Mouse (Mus musculus): ENCODE data around the gene Slc44a3.

DNA sequence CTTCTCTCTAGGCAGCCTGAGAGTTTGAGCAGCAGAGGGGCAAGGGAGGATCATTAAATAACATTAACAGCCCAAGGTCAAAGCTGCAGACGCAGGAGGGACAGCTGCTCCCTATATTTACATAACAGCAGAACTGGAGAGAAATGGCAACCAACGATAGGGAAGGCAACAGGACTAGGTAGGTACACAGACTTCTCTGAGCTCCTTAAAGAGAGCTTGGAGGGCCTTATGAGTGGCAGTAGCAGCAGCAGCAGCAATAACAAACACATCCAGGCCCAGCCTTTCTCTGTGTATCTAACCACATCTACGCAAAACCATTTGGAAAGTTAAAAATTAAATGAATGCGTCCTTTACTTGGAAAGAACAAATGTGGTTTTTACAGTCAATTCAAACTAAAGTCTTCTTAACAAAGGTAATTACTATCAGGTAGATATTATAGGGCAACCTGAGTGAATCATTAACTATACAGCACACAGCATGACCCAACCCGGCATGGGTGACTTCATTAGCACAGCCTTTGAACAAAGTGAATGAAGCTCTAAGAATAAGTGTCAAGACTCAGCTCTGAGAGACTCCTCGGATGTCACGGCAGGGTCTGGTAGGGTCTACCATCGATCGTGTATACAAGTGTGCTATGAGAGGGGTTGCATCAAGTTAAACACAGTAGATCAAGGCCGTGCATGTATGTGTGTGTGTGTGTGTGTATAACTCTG, 1.5 kb downstream of the Slc44a3 start:
- TF ChIP-seq EP300 (IDR thresholded peaks at IDR 0.05; ENCODE audit: low read depth) (no peak), CTCF (IDR thresholded peaks at IDR 0.05; ENCODE audit: low read depth) (no peak)

Data from liver, postnatal 0 days (tissue).